Mouse (Mus musculus) embryo, embryonic 10.5 days (tissue): ENCODE measurements around the gene Pxk.

ENCODE experiments used
- DNase-seq: peaks from one replicate; pipeline ENCODE4 v3.0.0-alpha.2; 2015; ENCODE audit warnings: low spot score

The Pxk gene

DNA sequence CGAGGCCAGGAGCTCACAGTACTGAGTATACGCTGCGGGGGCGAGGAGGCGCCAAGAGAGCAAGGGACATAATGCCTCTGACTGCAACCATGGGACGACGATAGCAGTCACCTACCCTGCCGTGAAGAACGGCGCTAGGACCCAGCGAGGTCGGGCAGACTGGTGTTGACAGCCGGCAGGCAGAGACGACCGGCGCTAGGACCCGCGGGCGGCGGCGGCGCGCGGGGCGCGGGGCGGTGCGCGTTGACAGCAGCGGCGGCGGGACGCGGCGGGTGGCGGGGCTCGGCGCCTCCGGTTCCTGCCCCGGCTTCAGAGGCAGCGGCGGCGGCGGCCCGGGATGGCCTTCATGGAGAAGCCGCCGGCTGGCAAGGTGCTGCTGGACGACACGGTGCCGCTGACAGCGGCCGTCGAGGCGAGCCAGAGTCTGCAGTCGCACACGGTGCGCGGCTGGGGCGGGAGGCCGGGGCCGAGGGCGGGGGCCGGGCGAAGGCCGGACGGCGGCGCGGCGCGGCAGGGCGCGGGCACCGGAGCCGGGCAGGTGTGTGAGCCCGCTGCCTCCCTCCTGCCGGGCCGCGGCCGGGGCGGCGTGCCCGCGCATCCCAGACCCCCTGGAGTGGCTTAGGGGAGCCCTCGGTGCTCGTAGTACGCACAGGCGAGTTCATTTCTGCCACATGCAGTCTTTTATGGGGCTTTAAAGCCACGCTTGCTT, at the start of gene Pxk:
Gene Pxk, plus strand, starts transcription at position 234 of the 709 bp plus-strand sequence.
- peak; percentile 92 for DNase-seq

DNA sequence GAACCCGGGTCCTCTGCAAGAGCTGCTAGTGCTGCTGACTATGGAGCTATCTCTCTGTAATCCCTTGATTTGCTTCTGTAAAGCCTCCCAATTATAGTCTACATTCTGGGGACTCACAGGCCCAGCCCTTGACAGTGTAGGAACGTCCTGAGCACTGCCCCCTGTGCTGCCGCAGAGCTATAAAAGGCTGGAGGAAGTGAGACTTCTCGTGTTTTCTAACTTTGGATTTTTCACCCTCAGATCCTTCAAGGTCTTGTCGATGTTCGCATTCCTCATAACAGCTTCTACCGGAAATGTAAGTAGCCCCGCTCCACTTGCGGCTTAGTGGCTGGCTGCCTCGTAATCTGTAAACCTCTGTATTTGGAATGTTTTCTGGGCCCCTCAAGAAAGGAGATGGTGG, 48.7 kb upstream of the Pxk start:
- no peak for DNase-seq

DNA sequence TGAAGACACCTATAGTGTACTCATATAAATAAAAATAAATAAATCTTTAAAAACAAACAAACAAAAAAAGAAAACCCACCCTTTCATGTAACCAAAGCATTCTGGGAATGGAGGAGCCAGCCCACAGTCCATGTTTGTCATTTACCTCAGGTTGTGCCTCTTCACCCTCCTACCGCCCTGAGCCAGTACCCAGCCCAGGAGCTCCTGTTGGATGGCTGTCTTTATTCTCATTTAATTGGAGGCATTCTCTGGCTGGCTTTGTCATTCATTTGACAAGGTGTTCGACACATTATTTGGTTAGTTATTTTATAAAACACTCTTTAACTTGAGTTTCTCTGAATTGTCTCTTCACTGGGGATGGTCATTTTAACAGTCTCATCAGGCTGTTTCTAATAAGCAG, 46.1 kb upstream of the Pxk start:
- DNase-seq: no peak

DNA sequence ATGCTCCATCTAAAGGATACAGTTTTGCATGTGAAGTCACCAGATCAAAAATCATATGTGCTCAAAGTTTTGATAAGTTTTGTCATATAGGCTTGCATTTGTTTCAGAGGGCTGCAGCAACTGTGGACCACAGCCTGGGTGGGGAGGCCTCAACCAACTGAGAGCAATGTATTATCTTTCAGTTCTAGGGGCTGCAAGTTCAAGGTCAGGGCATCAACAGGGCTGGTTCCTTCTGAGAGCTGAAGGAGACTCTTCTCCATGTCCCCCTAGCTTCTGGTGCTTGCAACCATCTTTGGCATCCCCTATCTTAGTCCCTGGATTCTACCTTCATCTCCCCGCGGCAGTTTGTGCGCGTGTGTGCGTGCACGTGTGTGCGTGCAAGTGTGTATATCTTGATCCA, 45.4 kb upstream of the Pxk start:
- DNase-seq: no peak

DNA sequence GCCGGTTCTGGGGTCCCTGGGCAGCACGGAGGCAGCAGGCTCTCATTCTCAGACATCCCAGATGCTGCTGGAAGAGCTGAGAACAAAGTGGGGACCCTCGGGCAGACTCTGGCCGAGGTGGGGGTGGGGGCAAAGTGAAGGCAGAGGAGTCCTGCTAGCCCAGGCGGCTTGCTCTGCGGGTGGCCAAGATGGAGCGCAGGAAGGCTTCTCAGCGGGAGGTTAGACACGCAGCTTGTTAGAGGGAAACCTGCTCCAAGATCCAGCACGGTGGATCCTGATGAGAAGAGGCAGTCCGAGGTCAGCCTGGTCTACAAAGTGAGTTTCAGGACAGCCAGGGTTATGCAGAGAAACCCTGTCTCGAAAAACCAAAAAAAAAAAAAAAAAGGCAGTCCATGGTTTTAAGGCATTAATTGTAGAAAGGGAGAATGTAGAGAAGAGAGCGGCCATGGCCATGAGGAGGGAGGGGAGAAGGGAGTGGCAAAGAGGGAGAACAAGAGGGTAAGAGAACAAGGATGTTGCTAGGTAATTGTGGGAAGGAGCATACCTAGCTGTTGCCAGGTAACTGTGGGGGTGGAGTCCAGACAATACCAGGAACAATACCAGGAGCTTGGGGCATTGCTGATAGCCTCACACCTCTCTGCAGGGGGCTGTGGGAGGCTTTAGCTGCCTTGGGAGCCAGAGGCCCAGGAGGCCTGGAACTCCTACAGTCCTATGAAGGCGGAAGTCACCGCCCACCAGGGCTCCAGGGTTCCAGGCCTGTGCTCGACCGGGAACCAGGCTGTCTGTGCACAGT, 43.5 kb upstream of the Pxk start:
- DNase-seq: no peak

DNA sequence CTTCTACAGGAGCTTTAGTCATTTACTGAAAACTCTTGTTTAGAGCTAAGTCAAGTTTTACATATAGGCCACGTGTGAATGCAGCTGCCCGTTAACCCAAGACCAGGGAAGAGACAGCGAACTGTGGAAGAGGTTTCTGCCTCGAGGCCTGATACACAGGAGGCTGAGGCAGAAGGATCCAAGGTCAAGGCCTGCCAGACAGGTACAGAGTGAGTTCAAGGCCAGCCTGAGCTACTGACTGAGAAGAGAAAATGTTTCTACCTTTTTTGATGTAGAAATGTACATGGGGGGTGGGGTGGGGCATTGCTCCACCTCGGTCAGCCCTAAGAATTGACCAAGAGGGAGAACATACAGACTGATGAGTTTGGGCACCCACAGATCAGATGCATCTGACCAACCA, 41.9 kb upstream of the Pxk start:
- no peak for DNase-seq

DNA sequence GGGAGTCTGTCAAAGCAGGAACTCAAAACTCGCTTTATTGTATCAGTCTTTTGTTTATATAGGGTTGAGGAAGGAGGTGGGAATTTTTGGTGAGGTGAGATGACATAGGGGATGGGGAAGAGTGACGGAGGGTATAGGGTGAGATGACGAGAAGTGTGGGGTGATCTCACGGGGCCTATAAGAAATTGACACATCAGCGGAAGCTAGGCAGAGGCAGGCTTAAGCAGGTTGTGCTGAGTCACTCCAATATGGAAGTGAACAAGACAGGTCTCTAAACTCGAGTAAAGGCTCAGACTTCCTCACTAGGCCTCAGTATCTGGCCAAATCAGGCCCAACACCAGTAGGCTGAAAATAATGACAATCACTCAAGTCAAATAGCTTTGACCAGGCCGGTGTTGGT, 38.1 kb upstream of the Pxk start:
- no peak for DNase-seq

DNA sequence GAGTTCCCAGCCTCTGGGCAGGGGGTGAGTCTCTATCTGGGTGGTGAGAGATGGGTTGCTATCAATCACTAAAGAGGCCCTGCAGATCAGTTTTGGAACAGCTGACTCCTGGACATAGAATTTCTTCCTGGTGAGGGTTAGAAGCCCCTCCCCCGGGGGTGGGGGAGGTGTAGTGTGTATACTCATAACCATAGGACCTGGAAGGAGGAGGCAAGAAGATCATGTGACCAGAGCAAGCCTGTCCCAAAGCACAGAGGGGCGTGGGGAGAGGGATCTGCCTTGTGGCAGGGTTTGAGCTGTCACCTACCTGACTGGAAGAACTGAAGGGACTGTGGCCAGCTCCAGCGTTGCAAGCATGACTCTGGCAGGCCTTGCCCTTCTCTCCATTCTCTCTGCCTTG, 35.9 kb upstream of the Pxk start:
- peak; percentile 58 for DNase-seq

DNA sequence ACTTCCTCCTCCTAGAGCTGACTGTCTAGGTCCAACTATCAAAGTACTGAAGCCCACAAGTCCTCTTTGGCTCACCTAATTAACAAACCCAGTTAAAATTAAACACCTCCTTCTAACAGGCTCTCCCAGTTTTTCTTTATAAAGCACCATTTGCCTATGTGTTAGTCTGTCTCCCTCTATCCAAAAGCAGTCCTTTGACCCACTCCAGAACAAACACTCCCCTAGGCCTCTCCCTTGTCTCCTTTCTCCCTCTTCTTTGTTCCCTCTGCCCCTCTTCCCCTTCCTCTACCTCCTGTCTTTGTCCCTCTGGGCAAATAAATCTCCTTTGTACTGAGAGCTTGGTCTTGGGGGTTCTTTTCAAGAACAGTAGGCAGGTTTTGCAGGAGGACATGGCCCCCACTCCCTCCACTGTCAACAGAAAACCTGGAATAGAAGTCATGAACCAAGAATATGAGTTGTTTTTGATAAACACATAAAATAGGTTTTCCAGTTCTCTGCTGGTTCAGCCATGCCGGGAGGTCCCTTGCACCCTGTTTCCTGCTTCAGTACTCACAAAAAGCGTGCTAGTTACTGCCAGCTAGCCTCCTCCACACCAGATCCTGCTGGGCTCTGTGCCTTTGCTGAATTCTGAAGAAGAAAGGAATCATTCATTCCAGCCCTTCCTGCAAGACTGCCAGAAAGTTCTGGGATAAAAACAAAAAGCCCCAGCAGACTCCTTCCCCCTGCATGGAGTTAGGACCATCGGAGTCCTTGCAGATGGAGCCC, 35.3 kb upstream of the Pxk start:
- peak; percentile 7 for DNase-seq

DNA sequence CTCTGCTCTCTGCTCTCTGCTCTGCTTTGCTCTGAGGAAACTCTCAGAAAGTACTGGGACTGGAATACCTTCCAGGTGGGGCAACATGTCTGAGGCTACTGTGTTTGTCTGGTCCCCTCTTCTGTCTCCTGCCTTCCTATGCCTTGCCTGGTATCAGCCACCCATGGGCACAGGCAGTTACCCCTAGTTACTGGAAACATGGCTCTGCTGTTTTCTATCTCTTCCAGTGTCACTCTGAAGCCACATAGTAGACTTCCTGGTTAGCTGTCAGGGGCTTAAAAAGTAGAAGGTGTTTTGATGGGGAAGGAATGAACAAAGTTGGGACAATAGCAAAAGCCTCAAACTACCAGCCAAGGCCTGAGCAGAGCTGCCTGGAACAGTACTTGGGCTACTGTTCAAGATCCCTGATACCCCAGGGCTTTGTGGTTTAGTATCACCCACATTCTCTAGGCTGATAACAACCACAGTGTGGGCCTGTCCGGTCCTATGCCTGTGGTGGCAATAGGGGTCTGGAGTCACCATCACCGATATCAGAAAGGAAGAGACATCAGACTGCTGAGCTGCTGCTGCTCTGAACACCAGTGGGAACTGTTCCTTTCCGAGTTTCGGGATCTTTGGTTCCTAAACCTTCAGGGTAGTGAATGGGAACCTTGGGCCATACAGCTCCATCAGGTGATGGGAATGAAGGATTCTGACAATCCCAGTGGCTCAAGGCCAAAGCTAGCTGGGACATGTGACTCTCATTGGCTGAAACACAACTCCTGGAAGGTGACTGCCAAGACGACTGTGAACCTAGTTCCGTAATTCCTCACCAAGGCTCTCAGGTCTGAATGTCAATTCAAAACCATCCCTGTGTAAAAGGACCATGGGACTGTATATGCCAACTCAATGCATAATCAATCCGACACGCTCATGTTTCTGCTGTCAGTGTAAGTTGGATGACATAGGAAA, 33.9 kb upstream of the Pxk start:
- no peak for DNase-seq

DNA sequence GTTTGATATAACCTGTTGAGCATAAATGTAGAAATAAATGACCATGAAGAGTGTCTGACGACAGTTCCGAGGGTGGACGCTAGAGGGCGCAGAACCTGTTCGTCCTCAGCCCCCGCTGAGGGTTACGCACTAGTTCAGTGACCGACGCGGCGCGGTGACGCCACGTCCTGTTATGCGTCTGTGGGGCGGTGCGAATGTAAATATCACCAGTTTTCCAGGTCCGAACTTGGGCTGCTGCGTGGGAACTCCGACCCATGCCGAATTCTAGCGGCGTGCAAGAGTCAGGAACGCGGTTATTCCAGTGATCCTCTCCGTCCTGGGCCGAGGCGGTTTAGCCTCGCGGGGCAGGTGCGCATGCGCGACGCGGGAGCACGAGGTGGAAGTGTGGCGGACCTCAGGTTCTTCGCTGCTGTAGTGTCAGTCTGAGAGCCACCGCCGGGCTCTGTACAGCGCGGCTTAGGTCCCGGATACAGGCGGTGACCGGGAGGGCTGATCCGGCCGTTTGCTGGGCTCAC, 17.8 kb upstream of the Pxk start, which contains the start of gene Rpp14:
Gene Rpp14, plus strand, starts transcription at position 203 of the 515 bp plus-strand sequence.
- DNase-seq: peak; percentile 99

DNA sequence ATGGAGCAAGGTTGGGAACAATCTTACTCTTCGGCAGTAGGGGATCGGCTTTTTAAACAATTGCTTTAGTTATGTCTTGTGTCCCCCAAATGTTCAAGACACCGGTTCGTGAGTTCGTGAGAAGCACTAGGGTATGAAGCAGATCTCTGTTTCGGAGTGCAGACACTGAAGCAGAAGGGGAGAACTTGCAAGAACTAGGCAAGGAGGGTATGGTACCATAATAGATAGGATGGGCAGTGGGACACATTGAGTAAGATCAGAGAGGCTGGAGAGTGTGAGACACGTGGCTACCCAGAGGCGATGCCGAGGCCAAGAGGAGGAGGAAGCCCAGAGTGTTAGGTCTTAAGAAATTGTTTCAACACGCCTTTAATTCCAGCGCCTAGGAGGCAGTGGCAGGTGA, 17.3 kb upstream of the Pxk start:
- peak; percentile 52 for DNase-seq

DNA sequence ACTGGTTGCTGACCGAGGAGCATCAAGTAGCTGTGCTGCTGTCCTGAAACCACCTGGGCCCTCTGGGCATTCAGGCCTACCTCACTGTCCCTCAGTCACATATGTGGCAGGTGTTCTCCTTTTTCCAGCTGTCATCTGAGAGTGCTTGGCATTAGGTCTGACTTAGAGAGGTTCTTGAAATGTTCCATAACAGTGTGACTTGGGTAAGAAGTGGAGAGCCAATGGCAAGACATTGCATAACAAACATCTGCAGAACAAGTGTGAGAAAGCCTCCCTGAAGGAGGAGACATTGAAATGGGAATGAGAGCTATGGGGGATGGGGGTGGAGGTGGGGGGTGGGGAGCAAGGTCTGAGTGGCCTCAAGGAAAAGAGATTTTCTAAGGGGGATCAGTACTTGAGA, 15.1 kb upstream of the Pxk start:
- DNase-seq: no peak

DNA sequence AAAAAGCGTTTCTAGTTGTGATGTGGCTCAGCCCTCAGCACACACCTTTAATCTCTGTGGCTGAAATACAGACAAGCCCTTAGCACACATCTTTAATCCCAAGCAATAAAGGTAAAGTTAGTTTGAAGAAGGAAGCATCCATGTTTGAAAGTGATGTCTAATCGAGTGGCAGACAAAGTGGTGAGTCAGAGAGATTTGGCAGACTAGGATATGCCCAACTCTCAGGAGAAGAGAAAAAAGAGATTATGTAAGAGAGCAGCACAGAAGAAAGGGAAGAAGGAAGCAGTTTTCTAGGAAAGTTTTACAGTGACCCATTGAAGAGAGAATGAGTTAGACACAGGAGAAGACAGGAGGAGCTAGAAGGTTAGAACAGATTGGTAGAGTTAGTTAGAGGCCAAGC, 9.0 kb upstream of the Pxk start:
- no peak for DNase-seq

DNA sequence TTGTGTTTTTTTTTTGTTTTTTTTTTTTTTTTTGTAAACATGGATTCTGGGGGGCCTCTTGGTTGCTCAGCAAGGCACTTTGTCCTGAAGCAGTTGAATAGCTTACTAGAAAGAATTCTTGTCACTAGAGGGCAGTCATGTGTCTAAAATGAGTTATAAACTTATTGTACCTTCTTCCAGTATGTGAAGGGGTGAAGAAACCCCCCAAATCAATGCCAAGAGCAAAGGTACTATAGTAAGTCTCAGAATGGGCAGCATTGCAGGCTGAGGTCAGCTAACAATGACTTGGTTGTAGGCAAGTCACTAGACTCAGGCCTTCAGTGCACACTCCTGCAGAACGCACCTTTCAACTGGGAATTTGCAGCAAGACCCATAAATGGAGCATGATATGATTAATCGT, 5.4 kb upstream of the Pxk start:
- DNase-seq: peak; percentile 78

DNA sequence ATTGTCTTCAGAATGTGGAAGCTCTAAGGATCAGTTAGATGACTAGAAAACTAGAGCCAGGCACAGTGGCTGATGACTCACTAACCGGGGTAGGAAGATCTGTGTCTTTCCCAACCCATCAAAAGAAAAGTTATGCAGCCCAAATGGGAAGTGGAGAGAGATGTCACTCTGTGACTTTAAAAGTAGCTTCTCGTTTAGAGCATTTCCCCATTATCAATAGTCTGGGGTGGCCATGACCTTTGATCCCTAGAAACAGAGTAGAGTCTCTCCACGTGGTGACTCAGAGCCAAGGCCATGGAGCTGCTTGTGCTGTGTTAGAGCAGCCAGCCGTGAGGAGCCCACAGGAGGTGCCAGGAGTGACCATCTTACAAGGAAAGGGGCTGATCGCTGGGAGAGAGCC, 4.6 kb upstream of the Pxk start:
- no peak for DNase-seq

DNA sequence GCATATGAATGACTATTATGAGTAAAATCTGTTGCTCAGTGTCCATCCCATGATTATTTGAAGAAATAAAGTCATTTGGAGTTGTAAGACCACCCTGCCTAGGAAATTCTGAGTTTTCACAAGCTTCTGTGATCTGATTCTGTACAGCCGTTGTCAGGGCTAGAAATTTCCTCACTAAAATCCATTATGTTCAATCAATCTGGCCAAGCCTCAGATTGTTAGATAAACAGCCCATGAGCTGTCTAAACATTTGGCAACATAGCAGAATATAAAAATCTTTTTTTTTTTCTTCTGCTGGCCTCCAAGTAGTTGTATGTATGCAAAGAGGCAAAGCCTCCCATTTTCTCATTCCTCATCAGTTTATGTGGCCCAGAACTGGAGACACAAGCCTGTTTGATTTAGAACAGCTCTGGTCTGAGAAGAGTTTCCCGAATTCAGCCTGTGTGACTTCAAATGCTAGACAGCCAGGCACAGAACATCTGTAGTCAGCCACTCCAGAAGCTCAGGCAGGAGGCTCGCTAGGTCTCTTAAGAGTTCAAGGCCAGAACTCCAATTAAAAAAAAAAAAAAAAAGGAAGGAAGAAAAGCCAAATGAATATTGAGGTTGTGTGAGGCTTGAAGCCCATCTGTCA, 3.0 kb upstream of the Pxk start:
- DNase-seq: no peak

DNA sequence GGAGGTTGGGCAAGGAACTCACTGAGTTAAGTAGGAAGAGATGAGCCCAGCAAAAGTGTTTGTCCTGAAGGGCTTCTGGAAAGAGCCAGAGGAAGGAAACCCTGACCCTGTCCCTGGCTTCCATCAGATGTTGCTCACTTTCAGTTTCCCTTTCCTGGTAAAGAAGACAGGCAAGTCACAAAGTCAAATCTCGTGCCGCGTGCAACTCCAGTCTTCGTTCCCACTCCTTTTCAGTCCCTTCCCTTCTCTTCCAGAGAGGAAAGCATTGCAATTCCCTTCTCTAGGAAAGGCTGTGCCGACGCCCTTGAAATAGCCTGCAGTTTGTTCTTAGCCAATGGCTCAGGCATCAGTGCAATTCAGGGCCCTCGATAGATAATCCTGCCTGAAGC, 2.5 kb upstream of the Pxk start:
- DNase-seq: no peak

DNA sequence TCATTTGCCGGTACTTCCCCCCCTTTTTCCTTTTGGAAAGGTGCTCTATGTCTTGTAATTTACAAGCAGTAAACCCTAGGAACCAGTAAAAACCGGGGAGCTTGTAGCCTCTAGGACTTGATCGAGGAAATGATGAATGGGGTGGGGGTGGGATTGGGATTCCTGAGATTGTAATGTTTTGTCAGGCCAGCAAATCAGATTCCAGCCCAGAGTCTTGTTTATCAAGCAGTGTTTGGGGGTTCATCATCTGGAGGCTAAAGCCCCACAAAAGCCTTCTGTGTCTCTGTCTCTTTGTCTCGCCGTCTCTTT, 630 bp downstream of the Pxk start:
- DNase-seq: peak; percentile 61

DNA sequence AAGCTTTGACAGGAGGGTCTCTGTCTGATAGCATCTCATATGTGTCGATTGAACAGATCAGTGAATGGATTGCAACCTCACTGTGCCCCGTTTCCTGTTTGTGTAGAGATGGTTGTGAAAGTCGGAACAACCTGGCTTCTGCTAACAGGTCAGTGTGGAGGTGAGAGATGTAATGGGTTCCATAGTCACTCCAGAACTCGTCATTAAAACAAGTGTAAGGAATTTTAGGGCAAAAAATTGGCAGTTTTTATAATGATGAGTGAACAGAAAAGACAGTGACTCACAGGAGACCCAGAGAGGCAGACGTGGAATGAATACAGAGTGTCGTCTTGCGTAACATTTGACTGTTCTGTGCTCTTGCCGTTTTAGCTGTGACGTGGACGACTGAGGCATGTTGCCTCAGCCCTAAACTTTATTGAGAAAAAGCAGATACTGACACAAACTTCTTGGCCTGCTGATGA, 1.6 kb downstream of the Pxk start:
- DNase-seq: no peak

DNA sequence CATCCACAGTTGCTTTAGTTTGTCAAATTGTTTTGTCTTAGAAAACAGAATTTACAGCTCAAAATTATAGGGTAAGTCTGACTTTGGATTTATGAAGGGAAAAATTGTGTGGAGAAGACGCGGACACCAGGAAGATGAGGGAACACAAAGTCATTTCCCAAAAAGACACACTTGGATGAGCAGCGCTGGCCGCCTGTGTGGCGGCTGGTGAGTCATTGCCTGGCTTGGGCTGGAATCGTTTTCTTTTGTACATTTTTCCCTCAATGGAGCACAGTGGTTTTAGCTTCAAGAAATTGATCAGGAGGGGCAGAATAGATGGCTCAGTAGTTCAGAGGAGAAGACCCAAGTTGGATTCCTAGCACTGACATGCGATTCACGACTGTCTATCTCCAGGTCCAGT, 3.9 kb downstream of the Pxk start:
- no peak for DNase-seq
